Mouse (Mus musculus) lung, adult 2 months (tissue): Measurements from ENCODE around the gene Lama5.

Experiments
- CTCF ChIP-seq: fragments of 200-500 bp; IDR thresholded peaks from 2 replicates; pipeline ENCODE4 v1.5.1; 2011; ENCODE audit warnings: mild to moderate bottlenecking, low read length, control low read depth; ENCODE audit not compliant: insufficient read depth
- POLR2A ChIP-seq: fragments of 200-500 bp; IDR thresholded peaks from 2 replicates; pipeline ENCODE4 v1.6.1; 2011; ENCODE audit warnings: low read depth, mild to moderate bottlenecking, control low read depth, low read length, borderline replicate concordance; ENCODE audit errors: extremely low read depth

GRCm38 (mm10) chr2:180216921-180217320 is 8.7 kb downstream of the Lama5 start:
- TF ChIP-seq CTCF, result no peak
- TF ChIP-seq POLR2A, result no peak
